Mouse (Mus musculus) left cerebral cortex, adult 2 months (tissue): Measurements from ENCODE around the gene Ppm1e. TPM values are rescaled to one million over a fixed set of nuclear protein-coding genes. Genes with fewer than 3 reads are reported as not detected.

Source experiments
- DNase-seq, 2 experiments: peaks; one replicate each; pipeline ENCODE4 v3.0.0; 2021 to 2022; ENCODE audit warnings: low spot score in 2 of 2, mixed read lengths in 1 of 2; ENCODE audit errors: extremely low spot score in 1 of 2
- H3K27ac ChIP-seq: fragments of 200-600 bp; 2 replicates; pipeline ENCODE4 v1.8.1; 2022
- H3K4me3 ChIP-seq: fragments of 200-600 bp; 2 replicates; pipeline ENCODE4 v1.8.1; 2022
- CTCF ChIP-seq: fragments of 200-600 bp; IDR thresholded peaks from 2 replicates; pipeline ENCODE4 v1.8.1; 2022; ENCODE audit warnings: antibody characterized with exemption, mild to moderate bottlenecking, moderate library complexity
- intact Hi-C: fragments of 180-260 bp; cut with DNase I; formaldehyde crosslinking; loops from one replicate; pipeline ENCODE4 v1.15.1; 2025
- total RNA-seq, 2 experiments: library from RNA; stranded (reverse); gene quantifications; 2 replicates each; pipeline ENCODE4 v1.2.3; 2021

The Ppm1e gene
- total RNA-seq, 2 experiments from 2014 or later: 140 to 152 TPM

DNA sequence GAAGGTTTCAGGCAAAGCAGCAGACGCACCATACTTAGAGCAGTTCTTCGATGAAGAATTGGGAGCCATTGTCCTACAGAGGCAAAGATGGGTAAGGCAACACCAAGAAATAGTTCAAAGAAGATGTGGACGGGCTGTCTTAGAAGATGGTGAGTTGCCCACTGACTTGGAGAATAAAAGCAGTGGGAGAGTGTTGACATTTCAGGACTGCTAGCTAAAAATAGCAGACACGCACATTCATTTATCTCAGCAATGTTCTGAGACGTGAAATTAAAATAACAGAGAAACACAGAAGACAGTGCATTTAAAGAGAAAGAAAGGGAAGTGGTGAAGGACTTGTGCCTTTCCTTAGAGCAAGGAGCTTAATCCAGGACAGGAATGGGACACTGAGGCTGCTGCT, 59.8 kb downstream of the Ppm1e start:
- no peak for DNase-seq
- Histone ChIP-seq H3K27ac (peak overlapping the region; percentile 1; the same call in 1 of the 2 replicates), H3K4me3 (no peak overlapping the region)
- intact Hi-C loops: no loop called here
- TF ChIP-seq CTCF: no peak

GRCm38 (mm10) chr11:87296467-87296866, 62.4 kb downstream of the Ppm1e start:
- intact Hi-C loops: no loop called here
- no peak for TF ChIP-seq CTCF
- Histone ChIP-seq H3K27ac (no peak overlapping the region), H3K4me3 (no peak overlapping the region)
- no peak for DNase-seq

GRCm38 (mm10) chr11:87295636-87296035, 63.2 kb downstream of the Ppm1e start:
- Histone ChIP-seq H3K27ac (no peak overlapping the region), H3K4me3 (no peak overlapping the region)
- no peak for DNase-seq
- intact Hi-C loops: no loop called here
- no peak for TF ChIP-seq CTCF

GRCm38 (mm10) chr11:87289313-87289712, 69.5 kb downstream of the Ppm1e start:
- Histone ChIP-seq H3K27ac (no peak overlapping the region), H3K4me3 (no peak overlapping the region)
- TF ChIP-seq CTCF: no peak
- intact Hi-C loops: no loop called here
- no peak for DNase-seq

- no peak for DNase-seq
- no peak for TF ChIP-seq CTCF
- Histone ChIP-seq H3K27ac (no peak overlapping the region), H3K4me3 (no peak overlapping the region)
- intact Hi-C loops: no loop called here
Observed at GRCm38 (mm10) chr11:87286194-87286593, 72.6 kb downstream of the Ppm1e start.

DNA sequence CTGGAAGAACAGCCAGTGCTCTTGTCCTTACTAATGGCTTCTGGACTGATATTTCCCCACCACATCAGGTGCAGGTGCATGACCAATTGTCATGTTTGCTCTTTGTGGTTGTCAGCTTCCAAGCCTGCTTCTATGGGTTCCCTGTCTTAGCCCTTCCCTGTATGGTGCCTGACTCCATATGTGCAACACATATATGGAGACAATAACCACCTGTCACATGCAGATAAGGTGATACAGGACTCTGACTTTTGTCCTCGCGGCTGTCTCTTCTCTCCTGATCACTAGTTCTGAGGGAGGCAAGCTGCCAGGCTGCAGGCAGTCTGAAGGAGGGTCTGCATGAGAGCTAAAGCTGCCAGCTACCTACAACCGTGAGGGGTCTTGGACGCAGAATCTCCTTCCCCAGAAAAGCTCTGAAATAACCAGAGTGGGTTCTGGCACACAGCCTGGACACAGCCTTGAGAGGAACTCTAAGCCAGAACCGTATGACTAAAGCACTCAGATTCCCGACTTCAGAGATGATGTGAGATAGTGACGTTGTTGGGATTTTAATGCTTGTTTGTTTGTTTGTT, 76.8 kb downstream of the Ppm1e start:
- H3K27ac ChIP-seq: no peak overlapping the region; the same call in 1 of the 2 replicates
- no peak for DNase-seq
- no peak overlapping the region for H3K4me3 ChIP-seq
- intact Hi-C loops: no loop called here
- TF ChIP-seq CTCF: no peak

DNA sequence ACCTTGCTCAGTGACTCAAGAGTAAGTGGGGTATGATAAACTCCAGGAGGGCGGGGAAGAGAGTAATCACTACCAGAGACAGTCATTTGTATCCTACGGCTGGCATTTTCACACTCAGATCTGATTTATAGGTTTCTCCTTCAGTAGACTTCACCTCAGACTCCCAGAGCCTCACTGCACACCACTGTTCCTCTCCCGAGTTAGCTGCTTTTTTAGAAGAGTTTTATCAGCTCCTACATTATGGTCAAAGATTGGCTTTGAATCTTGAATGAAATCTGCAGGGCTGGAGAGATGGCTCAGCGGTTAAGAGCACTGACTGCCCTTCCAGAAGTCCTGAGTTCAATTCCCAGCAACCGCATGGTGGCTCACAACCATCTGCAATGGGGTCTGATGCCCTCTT, 79.4 kb downstream of the Ppm1e start:
- no peak for DNase-seq
- intact Hi-C loops: no loop called here
- no peak; the same call in 1 of the 2 replicates for TF ChIP-seq CTCF
- Histone ChIP-seq H3K4me3 (no peak overlapping the region), H3K27ac (peak overlapping the region; percentile 33; the same call in 1 of the 2 replicates)

GRCm38 (mm10) chr11:87278807-87279206, 80.0 kb downstream of the Ppm1e start:
- Histone ChIP-seq H3K27ac (peak overlapping the region; percentile 33; the same call in 1 of the 2 replicates), H3K4me3 (no peak overlapping the region)
- no peak for DNase-seq
- intact Hi-C loops: no loop called here
- no peak for TF ChIP-seq CTCF

- no peak overlapping the region for H3K4me3 ChIP-seq
- no peak for TF ChIP-seq CTCF
- DNase-seq: no peak
- intact Hi-C loops: no loop called here
- no peak overlapping the region for H3K27ac ChIP-seq
Observed at GRCm38 (mm10) chr11:87276240-87276985, 82.4 kb downstream of the Ppm1e start.

DNA sequence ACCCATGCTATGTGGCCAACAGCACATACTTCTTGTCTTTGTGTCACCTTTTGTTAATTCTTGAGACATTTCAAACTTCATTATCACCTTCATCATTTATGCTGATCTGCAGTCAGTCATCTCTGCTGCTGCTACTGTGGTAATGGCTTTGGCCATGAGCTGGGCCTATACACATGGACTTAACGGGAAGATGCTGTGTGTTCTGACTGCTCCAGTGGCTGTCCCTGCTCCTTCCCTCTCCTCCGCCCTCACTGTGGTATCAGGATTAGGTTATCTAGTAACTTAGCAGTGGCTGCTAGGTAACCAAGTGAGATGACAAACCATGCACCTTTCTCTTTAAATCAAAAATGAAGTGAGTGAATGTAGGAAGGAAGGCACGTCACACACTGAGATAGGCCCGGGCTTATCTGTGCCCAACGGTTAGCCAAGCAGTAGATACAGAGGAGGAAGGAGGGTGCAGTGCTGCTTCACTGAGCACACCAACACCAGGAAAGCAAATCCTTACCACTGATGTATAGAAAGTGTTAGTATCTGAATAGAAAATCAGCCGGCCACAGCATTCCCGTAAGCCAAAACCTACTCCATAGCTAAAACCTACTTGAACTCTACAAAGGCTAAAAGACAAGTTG, 83.3 kb downstream of the Ppm1e start:
- TF ChIP-seq CTCF: no peak
- Histone ChIP-seq H3K27ac (no peak overlapping the region), H3K4me3 (no peak overlapping the region)
- DNase-seq: no peak
- intact Hi-C loops: no loop called here

DNA sequence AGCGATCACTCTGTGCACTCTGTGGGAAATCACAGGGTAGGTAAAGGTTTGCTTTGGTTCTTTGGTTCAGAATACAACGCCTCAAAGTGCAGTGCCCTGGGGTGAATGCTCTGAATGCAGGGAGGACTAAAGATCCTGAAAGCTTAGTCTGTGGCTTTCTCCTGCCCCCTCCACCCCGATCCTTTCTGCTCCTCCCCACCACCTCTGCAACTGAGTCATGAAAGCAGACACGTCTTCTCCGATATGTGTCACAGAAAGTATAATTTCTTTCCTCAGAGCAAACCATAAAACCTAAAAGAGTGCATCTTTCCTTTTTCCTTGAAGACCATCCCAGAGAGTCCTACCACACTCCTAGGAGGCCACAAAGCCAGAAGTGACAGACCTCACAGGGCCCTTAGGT, 86.1 kb downstream of the Ppm1e start:
- intact Hi-C loops: no loop called here
- DNase-seq: no peak
- peak overlapping the region; percentile 36; the same call in 1 of the 2 replicates for H3K27ac ChIP-seq
- no peak for TF ChIP-seq CTCF
- H3K4me3 ChIP-seq: no peak overlapping the region

DNA sequence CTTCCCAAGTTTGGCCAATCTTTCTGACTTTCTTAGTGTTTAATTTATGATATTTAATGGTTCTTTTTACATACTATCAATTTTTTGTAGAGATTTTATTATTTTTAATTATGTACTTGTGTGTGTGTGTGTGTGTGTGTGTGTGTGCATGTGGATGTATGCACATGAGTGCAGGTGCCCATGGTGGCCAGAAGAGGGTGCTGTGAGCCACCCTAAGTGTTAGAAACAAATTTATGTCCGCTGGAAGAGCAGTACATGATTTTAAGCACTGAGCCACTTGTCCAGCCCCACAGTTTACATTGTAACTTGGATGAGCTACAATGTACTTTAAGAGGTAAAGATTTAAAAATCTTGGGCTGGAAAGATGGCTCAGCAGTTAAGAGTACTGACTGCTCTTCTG, 87.3 kb downstream of the Ppm1e start:
- H3K27ac ChIP-seq: no peak overlapping the region
- H3K4me3 ChIP-seq: no peak overlapping the region
- intact Hi-C loops: no loop called here
- no peak for DNase-seq
- TF ChIP-seq CTCF: peak; percentile 3; the same call in 1 of the 2 replicates
